Mouse (Mus musculus) hindbrain, embryonic 11.5 days (tissue): ENCODE measurements around the gene Spcs2. TPM values are rescaled to one million over a fixed set of nuclear protein-coding genes. Genes with fewer than 3 reads are reported as not detected.

ENCODE experiments used
- ATAC-seq: fragments of 200-750 bp; cut with Nextera tagmentation; 2 replicates; pipeline ENCODE4 v1.8.0; 2017; ENCODE audit warnings: mild to moderate bottlenecking, moderate TSS enrichment, moderate library complexity; ENCODE audit not compliant: low FRiP score
- DNase-seq: peaks from one replicate; pipeline ENCODE4 v3.0.0-alpha.2; 2015; ENCODE audit warnings: low spot score
- H3K27ac ChIP-seq: fragments of 300-500 bp; sonication (generic); 2 replicates; pipeline ENCODE4 v1.5.1; 2014; ENCODE audit warnings: mild to moderate bottlenecking, low read depth, low read length
- H3K27me3 ChIP-seq: fragments of 300-500 bp; sonication (generic); 2 replicates; pipeline ENCODE4 v1.6.1; 2014; ENCODE audit warnings: mild to moderate bottlenecking, low read length, moderate library complexity, mixed read lengths; ENCODE audit not compliant: control insufficient read depth, insufficient read depth
- H3K36me3 ChIP-seq: fragments of 300-500 bp; sonication (generic); 2 replicates; pipeline ENCODE4 v1.6.1; 2014; ENCODE audit warnings: mild to moderate bottlenecking, low read length, moderate library complexity, mixed read lengths; ENCODE audit not compliant: control insufficient read depth, insufficient read depth
- H3K4me1 ChIP-seq: fragments of 300-500 bp; sonication (generic); replicated peaks from 2 replicates; pipeline ENCODE4 v1.6.1; 2014; ENCODE audit warnings: low read length, mixed read lengths; ENCODE audit not compliant: control insufficient read depth, insufficient read depth
- H3K4me2 ChIP-seq: fragments of 300-500 bp; sonication (generic); replicated peaks from 2 replicates; pipeline ENCODE4 v1.6.1; 2014; ENCODE audit warnings: mild to moderate bottlenecking, low read depth, low read length
- H3K4me3 ChIP-seq: fragments of 300-500 bp; sonication (generic); 2 replicates; pipeline ENCODE4 v1.5.1; 2014; ENCODE audit warnings: low read depth, low read length
- H3K9ac ChIP-seq: fragments of 300-500 bp; sonication (generic); 2 replicates; pipeline ENCODE4 v1.6.1; 2014; ENCODE audit warnings: low read depth, low read length
- H3K9me3 ChIP-seq: fragments of 300-500 bp; sonication (generic); 2 replicates; pipeline ENCODE4 v1.6.1; 2016; ENCODE audit warnings: low read length; ENCODE audit not compliant: control insufficient read depth
- WGBS: fragments of 180-500 bp; shearing (Covaris S2); extraction: QIAGEN DNeasy Blood & Tissue Kit; methylation state at CpG from one replicate; pipeline ENCODE4 v1.1.7; 2014; 5-methylcytosine and 5-hydroxymethylcytosine counted together
- polyA plus RNA-seq: library from polyadenylated mRNA; unstranded; fragments of >200 nt; fragmentation: Nextera tagmentation; extraction: Ambion mirVana; gene quantifications from 2 replicates; pipeline ENCODE4 v1.2.1, GENCODE M21; 2014

Spcs2 gene
- polyA plus RNA-seq, result 356 and 362 TPM in 2 replicates

DNA sequence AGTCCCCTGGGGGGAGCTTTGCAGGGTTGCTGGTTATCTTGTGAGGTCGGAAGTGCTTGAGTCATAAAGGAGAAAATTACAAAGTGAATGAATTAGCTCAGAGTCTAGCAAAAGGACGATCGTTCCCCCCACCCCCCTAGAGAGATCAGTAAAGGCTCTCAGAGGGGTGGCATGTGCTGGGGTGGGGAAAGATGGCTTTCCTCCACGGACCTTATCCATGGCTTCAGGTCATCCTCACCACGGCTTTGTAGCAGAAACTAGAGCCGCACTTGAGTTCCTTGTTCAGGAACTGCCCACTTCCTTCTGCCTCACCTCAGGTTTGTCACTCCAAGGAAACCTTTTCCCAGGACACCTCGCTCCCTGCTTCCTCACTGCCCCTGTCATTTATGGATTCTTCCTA is at the start of gene Spcs2:
Gene Spcs2, minus strand, starts transcription at position 101 of the 400 bp plus-strand sequence.
- H3K27me3 ChIP-seq, result no peaks in the 10 kb centered on the region
- H3K36me3 ChIP-seq, result no peaks in the 10 kb centered on the region
- H3K4me1 ChIP-seq, result no peaks in the 10 kb centered on the region
- H3K9ac ChIP-seq, result no peak within 1 kb of the TSS
- H3K4me3 ChIP-seq, result no peak within 1 kb of the TSS
- no peak for DNase-seq
- no peak within 1 kb of the TSS for H3K27ac ChIP-seq
- 56% methylated on average over 7 of the region's 7 CpGs for WGBS
- no peak within 1 kb of the TSS for H3K4me2 ChIP-seq
- ATAC-seq, result no peak
- no peaks in the 10 kb centered on the region for H3K9me3 ChIP-seq

DNA sequence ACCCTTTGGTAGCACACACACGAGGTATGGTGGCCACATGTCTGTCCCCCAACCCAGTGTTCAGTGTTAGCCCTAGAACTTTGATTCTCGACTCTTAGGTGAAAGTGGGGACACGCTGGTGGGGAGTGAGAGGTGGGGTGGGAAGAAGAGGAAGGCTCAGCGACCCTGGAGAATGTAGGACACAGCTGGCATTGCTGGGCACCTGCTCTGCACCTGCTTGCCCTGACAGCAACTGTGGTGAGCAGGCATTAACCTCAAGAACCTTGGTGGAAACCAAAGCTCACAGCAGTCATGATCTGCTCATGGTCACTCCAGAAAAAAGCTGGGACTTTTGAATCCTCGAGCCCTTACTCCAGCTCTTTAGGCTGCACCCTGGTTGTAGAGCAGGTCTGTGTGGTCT is 47.8 kb upstream of the Spcs2 start:
- ATAC-seq (no peak), DNase-seq (no peak)
- no peaks in the 10 kb centered on the region for H3K36me3 ChIP-seq
- no peak overlapping the region for H3K27ac ChIP-seq
- no peaks in the 10 kb centered on the region for H3K9me3 ChIP-seq
- no peak overlapping the region for H3K4me2 ChIP-seq
- WGBS, result 82% methylated on average over 5 of the region's 5 CpGs
- H3K9ac ChIP-seq, result no peak overlapping the region
- no peak overlapping the region for H3K4me3 ChIP-seq
- no peaks in the 10 kb centered on the region for H3K27me3 ChIP-seq
- no peaks in the 10 kb centered on the region for H3K4me1 ChIP-seq

DNA sequence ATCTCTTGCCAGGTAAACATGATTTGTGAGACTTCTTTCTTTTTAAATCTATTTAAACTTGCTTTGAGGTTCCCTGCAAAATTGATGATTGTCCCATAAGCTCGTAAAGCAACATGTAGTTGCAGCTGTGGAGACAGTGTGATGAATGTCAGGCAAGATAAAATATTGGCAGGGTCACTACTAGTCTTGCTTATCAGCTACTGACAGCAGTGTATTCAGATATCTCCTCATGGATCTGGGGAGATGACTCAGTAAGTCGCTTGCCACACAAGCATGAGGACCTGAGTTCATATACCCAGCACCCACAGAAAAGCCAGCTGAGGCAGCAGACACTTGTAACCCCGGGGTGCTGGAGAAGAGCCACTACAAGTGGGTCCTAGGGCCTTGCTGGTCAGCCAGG is 44.2 kb upstream of the Spcs2 start:
- no peaks in the 10 kb centered on the region for H3K36me3 ChIP-seq
- no peaks in the 10 kb centered on the region for H3K4me1 ChIP-seq
- 87% methylated on average over 3 of the region's 3 CpGs for WGBS
- H3K9ac ChIP-seq, result no peak overlapping the region
- H3K4me3 ChIP-seq, result no peak overlapping the region
- no peak overlapping the region for H3K4me2 ChIP-seq
- ATAC-seq (no peak), DNase-seq (no peak)
- H3K27ac ChIP-seq, result no peak overlapping the region
- no peaks in the 10 kb centered on the region for H3K27me3 ChIP-seq
- no peaks in the 10 kb centered on the region for H3K9me3 ChIP-seq

DNA sequence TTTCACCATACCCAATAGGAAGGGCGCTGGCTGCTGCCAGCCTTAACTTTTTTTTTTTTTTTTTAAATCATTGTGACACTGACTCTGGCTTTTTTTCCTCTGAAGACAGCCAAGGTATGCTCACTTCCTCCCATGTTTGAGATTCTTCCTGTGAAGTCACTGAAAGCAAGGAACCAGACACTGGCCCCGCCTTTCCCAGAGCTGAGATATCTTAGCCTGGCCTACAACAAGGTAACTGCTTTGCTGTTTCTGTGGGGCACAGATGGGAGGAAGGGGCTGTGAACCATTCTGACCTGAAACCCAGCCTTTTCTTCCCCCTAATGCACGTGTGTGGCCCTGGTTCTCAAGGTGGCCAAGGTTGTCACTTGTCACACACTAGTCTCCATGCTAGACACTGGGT is 43.1 kb upstream of the Spcs2 start:
- Histone ChIP-seq H3K9me3 (no peaks in the 10 kb centered on the region), H3K9ac (no peak overlapping the region), H3K27ac (no peak overlapping the region), H3K4me3 (no peak overlapping the region), H3K36me3 (no peaks in the 10 kb centered on the region), H3K27me3 (no peaks in the 10 kb centered on the region), H3K4me1 (no peaks in the 10 kb centered on the region), H3K4me2 (no peak overlapping the region)
- no peak for ATAC-seq
- DNase-seq, result no peak
- 89% methylated on average over 3 of the region's 3 CpGs for WGBS

DNA sequence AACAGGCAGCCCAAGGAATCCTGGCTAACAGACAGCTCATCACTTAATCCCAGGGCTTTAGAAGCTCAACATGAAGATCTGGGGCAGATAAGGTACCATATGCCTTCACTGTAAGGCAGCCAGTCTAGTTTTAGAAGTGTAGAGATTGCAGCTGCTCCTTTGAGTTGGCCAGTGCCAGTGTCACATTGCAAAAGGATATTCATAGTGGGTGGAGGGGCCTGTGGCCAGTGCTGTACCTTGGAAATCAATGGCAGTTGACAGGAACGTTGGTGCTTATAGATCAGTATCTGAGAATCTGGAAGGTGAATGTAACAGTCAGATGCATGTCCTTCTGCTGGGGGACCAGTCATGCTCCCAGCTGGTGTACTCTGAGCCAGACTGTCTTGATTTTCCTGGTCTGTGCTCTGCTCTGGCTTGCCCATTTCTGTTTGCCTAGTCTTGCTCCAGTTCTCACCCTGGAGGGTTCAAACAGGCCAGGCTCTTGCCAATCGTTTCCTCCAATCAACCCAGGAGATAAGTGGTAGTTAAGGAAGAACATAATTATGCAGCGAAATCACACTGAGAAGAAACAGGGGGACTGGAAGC is 41.3 kb upstream of the Spcs2 start:
- no peaks in the 10 kb centered on the region for H3K9me3 ChIP-seq
- no peaks in the 10 kb centered on the region for H3K36me3 ChIP-seq
- no peaks in the 10 kb centered on the region for H3K27me3 ChIP-seq
- DNase-seq (no peak), ATAC-seq (no peak)
- no peak overlapping the region for H3K4me3 ChIP-seq
- no peak overlapping the region for H3K27ac ChIP-seq
- no peak overlapping the region for H3K9ac ChIP-seq
- 77% methylated on average over 3 of the region's 3 CpGs for WGBS
- H3K4me1 ChIP-seq, result no peaks in the 10 kb centered on the region
- no peak overlapping the region for H3K4me2 ChIP-seq

DNA sequence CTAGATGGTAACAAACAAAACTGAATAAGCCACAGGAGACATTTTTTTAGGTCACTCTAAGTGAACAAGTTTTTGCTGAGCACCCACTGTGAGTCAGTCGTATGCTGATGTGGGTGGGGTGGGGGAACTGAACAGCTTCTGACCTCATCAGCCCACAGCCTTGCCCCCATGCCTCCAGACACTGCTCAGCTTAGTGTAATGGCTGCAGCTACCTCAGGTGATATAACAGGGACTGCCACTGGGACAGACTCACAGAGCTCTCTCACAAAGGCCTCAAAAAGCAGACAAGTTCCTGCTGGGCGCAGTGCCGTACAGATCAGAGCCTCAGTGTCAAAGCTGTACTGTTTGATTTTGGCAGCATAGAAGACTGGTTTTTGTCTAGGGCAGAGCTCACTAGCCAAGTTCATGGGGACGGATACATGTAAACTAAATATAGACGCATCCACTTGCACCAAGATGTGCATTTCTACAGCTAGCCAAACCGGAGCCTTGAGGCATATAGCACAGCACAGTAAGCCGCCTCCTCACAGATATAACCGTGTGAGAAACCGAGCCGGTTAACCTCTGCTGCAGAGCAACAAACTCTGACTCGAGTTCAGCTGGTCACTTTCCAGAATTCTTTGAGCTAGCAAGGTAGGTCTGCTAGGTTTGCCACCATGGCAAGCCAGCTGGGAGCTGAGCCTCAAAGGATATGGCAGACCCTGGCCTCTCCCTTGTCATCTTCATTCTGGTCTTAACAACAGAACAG is 39.8 kb upstream of the Spcs2 start:
- Histone ChIP-seq H3K4me3 (no peak overlapping the region), H3K9me3 (no peaks in the 10 kb centered on the region), H3K27ac (no peak overlapping the region), H3K9ac (no peak overlapping the region), H3K4me2 (no peak overlapping the region), H3K27me3 (no peaks in the 10 kb centered on the region), H3K36me3 (no peaks in the 10 kb centered on the region), H3K4me1 (no peaks in the 10 kb centered on the region)
- DNase-seq (no peak), ATAC-seq (no peak)
- WGBS, result 83% methylated on average over 11 of the region's 11 CpGs

DNA sequence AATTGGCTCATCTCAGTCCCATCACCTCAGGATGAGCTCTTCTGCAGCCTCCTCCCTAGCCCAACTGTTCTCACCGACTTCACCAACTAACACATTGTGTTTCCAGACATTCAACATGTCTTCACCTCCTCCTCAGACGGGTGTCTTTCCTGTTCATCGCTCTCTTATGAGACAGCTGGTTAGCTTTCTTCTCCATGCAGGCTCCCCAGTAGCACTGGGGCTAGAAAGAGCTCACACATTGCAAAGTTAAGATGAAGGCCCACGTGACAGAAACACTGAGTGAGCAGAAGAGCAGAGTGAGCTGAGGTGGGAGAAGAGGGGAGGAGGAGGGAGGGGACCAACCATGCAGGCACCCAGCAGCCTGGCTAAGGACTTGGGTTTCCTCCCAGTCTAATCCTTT is 38.9 kb upstream of the Spcs2 start:
- ATAC-seq (no peak), DNase-seq (no peak)
- Histone ChIP-seq H3K9ac (no peak overlapping the region), H3K27ac (no peak overlapping the region), H3K9me3 (no peaks in the 10 kb centered on the region), H3K4me1 (no peaks in the 10 kb centered on the region), H3K36me3 (no peaks in the 10 kb centered on the region), H3K27me3 (no peaks in the 10 kb centered on the region), H3K4me3 (no peak overlapping the region), H3K4me2 (no peak overlapping the region)
- 73% methylated on average over 4 of the region's 4 CpGs for WGBS

DNA sequence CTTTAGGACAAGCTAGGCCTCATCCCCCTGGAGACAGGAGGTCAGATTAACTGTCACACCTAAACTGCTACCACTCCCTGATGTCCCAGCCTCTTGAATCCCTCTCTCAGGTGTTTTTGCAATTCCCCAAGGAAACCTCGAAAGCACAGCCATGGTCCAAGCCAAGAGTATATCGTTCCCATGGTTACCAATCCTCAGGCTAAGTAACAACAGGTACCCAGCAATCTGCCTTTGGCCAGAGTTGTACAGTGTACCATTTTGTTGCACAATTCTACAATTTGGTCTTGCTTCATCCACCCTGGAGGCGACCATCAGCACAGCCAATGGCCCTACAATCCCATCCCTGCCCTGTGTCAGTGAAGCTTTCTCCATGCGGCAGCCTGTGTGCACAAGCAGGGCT is 33.6 kb upstream of the Spcs2 start:
- no peak for ATAC-seq
- H3K4me2 ChIP-seq, result no peak overlapping the region
- no peaks in the 10 kb centered on the region for H3K36me3 ChIP-seq

DNA sequence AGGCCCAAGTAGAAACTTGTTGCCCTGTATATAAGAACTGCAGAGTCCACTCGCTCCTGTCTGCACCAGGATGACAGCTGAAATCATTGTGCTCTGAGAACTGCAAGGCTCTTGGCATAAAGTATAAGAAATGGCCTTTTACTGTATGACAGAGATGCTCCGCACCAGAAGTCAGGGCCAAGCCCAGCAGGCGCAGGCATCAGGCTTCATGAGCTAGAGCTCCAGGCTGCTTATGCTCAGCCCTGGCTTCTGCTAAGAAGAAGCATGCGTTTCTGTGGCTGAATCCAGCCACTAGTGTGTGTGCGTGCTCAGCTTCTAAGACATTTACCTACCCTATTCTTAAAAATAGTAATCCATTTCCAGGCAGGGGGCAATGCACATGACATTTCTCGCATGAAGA is 31.2 kb upstream of the Spcs2 start:
- H3K36me3 ChIP-seq, result no peaks in the 10 kb centered on the region
- no peaks in the 10 kb centered on the region for H3K4me1 ChIP-seq
- ATAC-seq, result no peak
- no peak overlapping the region for H3K27ac ChIP-seq
- 84% methylated on average over 6 of the region's 6 CpGs for WGBS
- no peak overlapping the region for H3K4me2 ChIP-seq
- H3K9me3 ChIP-seq, result no peaks in the 10 kb centered on the region
- no peak overlapping the region for H3K9ac ChIP-seq
- H3K4me3 ChIP-seq, result no peak overlapping the region
- DNase-seq, result no peak
- H3K27me3 ChIP-seq, result no peaks in the 10 kb centered on the region

More for the DNA sequence above, 33.6 kb upstream of the Spcs2 start:
- H3K9me3 ChIP-seq, result no peaks in the 10 kb centered on the region
- H3K4me1 ChIP-seq, result no peaks in the 10 kb centered on the region
- H3K27ac ChIP-seq, result no peak overlapping the region
- no peaks in the 10 kb centered on the region for H3K27me3 ChIP-seq
- H3K4me3 ChIP-seq, result no peak overlapping the region
- H3K9ac ChIP-seq, result no peak overlapping the region
- WGBS, result 90% methylated on average over 4 of the region's 4 CpGs
- DNase-seq, result no peak
